Mouse (Mus musculus) heart, embryonic 16.5 days (tissue): Measurements from ENCODE around the gene Nfam1. TPM values are rescaled to one million over a fixed set of nuclear protein-coding genes. Genes with fewer than 3 reads are reported as not detected.

ENCODE experiments used
- ATAC-seq: fragments of 200-750 bp; cut with Nextera tagmentation; replicated peaks from 2 replicates; pipeline ENCODE4 v1.8.0; 2017; ENCODE audit warnings: moderate number of reproducible peaks; ENCODE audit not compliant: insufficient read depth, low FRiP score; ENCODE audit errors: extremely low read depth
- H3K27ac ChIP-seq: fragments of 300-500 bp; sonication (generic); 2 replicates; pipeline ENCODE4 v1.5.1; 2014; ENCODE audit warnings: mild to moderate bottlenecking, low read length, control low read depth, moderate library complexity
- H3K27me3 ChIP-seq: fragments of 300-500 bp; sonication (generic); 2 replicates; pipeline ENCODE4 v1.6.1; 2014; ENCODE audit warnings: low read length, mixed read lengths; ENCODE audit not compliant: control insufficient read depth, insufficient read depth
- H3K36me3 ChIP-seq: fragments of 300-500 bp; sonication (generic); 2 replicates; pipeline ENCODE4 v1.6.1; 2014; ENCODE audit not compliant: control insufficient read depth, insufficient read depth
- H3K4me1 ChIP-seq: fragments of 300-500 bp; sonication (generic); 2 replicates; pipeline ENCODE4 v1.6.1; 2014; ENCODE audit warnings: low read length, mixed read lengths; ENCODE audit not compliant: control insufficient read depth, insufficient read depth
- H3K4me2 ChIP-seq: fragments of 300-500 bp; sonication (generic); 2 replicates; pipeline ENCODE4 v1.6.1; 2014; ENCODE audit warnings: low read depth, mild to moderate bottlenecking, control low read depth, low read length
- H3K4me3 ChIP-seq: fragments of 300-500 bp; sonication (generic); 2 replicates; pipeline ENCODE4 v1.5.1; 2014; ENCODE audit warnings: mild to moderate bottlenecking, control low read depth, low read length
- H3K9ac ChIP-seq: fragments of 300-500 bp; sonication (generic); 2 replicates; pipeline ENCODE4 v1.6.1; 2014; ENCODE audit warnings: low read length, control low read depth
- H3K9me3 ChIP-seq: fragments of 300-500 bp; sonication (generic); replicated peaks from 2 replicates; pipeline ENCODE4 v1.6.1; 2016; ENCODE audit warnings: low read length; ENCODE audit not compliant: control insufficient read depth
- WGBS: fragments of 180-500 bp; shearing (Covaris S2); extraction: QIAGEN DNeasy Blood & Tissue Kit; methylation state at CpG from one replicate; pipeline ENCODE4 v1.1.7; 2014; 5-methylcytosine and 5-hydroxymethylcytosine counted together
- polyA plus RNA-seq: library from polyadenylated mRNA; unstranded; fragments of >200 nt; fragmentation: Nextera tagmentation; extraction: Ambion mirVana; gene quantifications from 2 replicates; pipeline ENCODE4 v1.2.1, GENCODE M21; 2015

The Nfam1 gene
- polyA plus RNA-seq, 1 experiment from 2014 or later: 3.2 TPM

- H3K4me2 ChIP-seq: no peak overlapping the region
- H3K36me3 ChIP-seq: no peaks in the 10 kb centered on the region
- peak overlapping the region; percentile 52; the same call in 1 of the 2 replicates for H3K9ac ChIP-seq
- no peak overlapping the region for H3K4me3 ChIP-seq
- ATAC-seq: no peak
- H3K27ac ChIP-seq: no peak overlapping the region
- no peaks in the 10 kb centered on the region for H3K27me3 ChIP-seq
- H3K9me3 ChIP-seq: 0 out of 2 replicates have a peak, but pooled peaks cover 7% of the 10 kb centered on the region
- H3K4me1 ChIP-seq: peaks cover 22% of the 10 kb centered on the region
- WGBS: 70% methylated on average over 22 of the region's 22 CpGs
Observed at GRCm38 (mm10) chr15:83043362-83043708, 10.2 kb upstream of the Nfam1 start.

- Histone ChIP-seq H3K27ac (0 out of 2 replicates have a peak overlapping the region, but pooled peaks have one; percentile 23), H3K4me2 (no peak overlapping the region)
- ATAC-seq: no peak; the same call in 1 of the 2 replicates
Observed at GRCm38 (mm10) chr15:83042655-83043361, 9.7 kb upstream of the Nfam1 start.

GRCm38 (mm10) chr15:83040156-83040555, 7.0 kb upstream of the Nfam1 start:
- Histone ChIP-seq H3K4me1 (peaks cover 39% of the 10 kb centered on the region), H3K36me3 (no peaks in the 10 kb centered on the region), H3K4me3 (no peak overlapping the region), H3K27ac (no peak overlapping the region), H3K4me2 (no peak overlapping the region), H3K27me3 (no peaks in the 10 kb centered on the region), H3K9me3 (no peaks in the 10 kb centered on the region), H3K9ac (no peak overlapping the region; the same call in 1 of the 2 replicates)
- ATAC-seq: no peak
- WGBS: 39% methylated on average over 2 of the region's 2 CpGs

More at GRCm38 (mm10) chr15:83042655-83043361, 9.7 kb upstream of the Nfam1 start:
- Histone ChIP-seq H3K9ac (peak overlapping the region; percentile 52), H3K4me1 (peaks cover 26% of the 10 kb centered on the region), H3K36me3 (no peaks in the 10 kb centered on the region), H3K9me3 (0 out of 2 replicates have a peak, but pooled peaks cover 7% of the 10 kb centered on the region), H3K4me3 (no peak overlapping the region), H3K27me3 (no peaks in the 10 kb centered on the region)
- WGBS: 19% methylated on average over 6 of the region's 6 CpGs

GRCm38 (mm10) chr15:83038812-83039211, 5.7 kb upstream of the Nfam1 start:
- no peaks in the 10 kb centered on the region for H3K36me3 ChIP-seq
- no peak overlapping the region for H3K27ac ChIP-seq
- no peak overlapping the region for H3K4me3 ChIP-seq
- 66% methylated on average over 3 of the region's 3 CpGs for WGBS
- no peak overlapping the region for H3K9ac ChIP-seq
- no peaks in the 10 kb centered on the region for H3K9me3 ChIP-seq
- H3K4me1 ChIP-seq: peaks cover 51% of the 10 kb centered on the region
- ATAC-seq: no peak
- H3K27me3 ChIP-seq: 0 out of 2 replicates have a peak, but pooled peaks cover 2% of the 10 kb centered on the region
- no peak overlapping the region for H3K4me2 ChIP-seq

GRCm38 (mm10) chr15:83037755-83038483, 4.8 kb upstream of the Nfam1 start:
- peak overlapping the region; percentile 77 for H3K27ac ChIP-seq
- WGBS: 6% methylated on average over 8 of the region's 8 CpGs
- no peaks in the 10 kb centered on the region for H3K36me3 ChIP-seq
- H3K9ac ChIP-seq: no peak overlapping the region; the same call in 1 of the 2 replicates
- peak; percentile 50 for ATAC-seq
- no peaks in the 10 kb centered on the region for H3K9me3 ChIP-seq
- H3K4me2 ChIP-seq: peak overlapping the region; percentile 20; the same call in 1 of the 2 replicates
- 0 out of 2 replicates have a peak, but pooled peaks cover 2% of the 10 kb centered on the region for H3K27me3 ChIP-seq
- H3K4me1 ChIP-seq: peaks cover 54% of the 10 kb centered on the region
- H3K4me3 ChIP-seq: no peak overlapping the region

GRCm38 (mm10) chr15:83036900-83037519, 3.9 kb upstream of the Nfam1 start:
- peak; percentile 63 for ATAC-seq
- 39% methylated on average over 14 of the region's 14 CpGs for WGBS

GRCm38 (mm10) chr15:83036089-83036488, 3.0 kb upstream of the Nfam1 start:
- Histone ChIP-seq H3K9ac (no peak overlapping the region), H3K27me3 (0 out of 2 replicates have a peak, but pooled peaks cover 2% of the 10 kb centered on the region), H3K4me3 (no peak overlapping the region), H3K4me1 (peaks cover 51% of the 10 kb centered on the region), H3K36me3 (no peaks in the 10 kb centered on the region), H3K9me3 (no peaks in the 10 kb centered on the region), H3K4me2 (no peak overlapping the region), H3K27ac (no peak overlapping the region)
- ATAC-seq: no peak
- 59% methylated on average over 7 of the region's 7 CpGs for WGBS

More at GRCm38 (mm10) chr15:83036900-83037519, 3.9 kb upstream of the Nfam1 start:
- Histone ChIP-seq H3K4me3 (no peak overlapping the region), H3K27me3 (0 out of 2 replicates have a peak, but pooled peaks cover 2% of the 10 kb centered on the region), H3K27ac (peak overlapping the region; percentile 77), H3K4me1 (peaks cover 51% of the 10 kb centered on the region), H3K4me2 (peak overlapping the region; percentile 20), H3K36me3 (no peaks in the 10 kb centered on the region), H3K9me3 (no peaks in the 10 kb centered on the region), H3K9ac (no peak overlapping the region)

- ATAC-seq: no peak
- Histone ChIP-seq H3K36me3 (no peaks in the 10 kb centered on the region), H3K9ac (no peak overlapping the region), H3K27ac (no peak overlapping the region), H3K4me2 (peak overlapping the region; percentile 39), H3K27me3 (0 out of 2 replicates have a peak, but pooled peaks cover 2% of the 10 kb centered on the region), H3K4me1 (peaks cover 49% of the 10 kb centered on the region), H3K4me3 (no peak overlapping the region), H3K9me3 (no peaks in the 10 kb centered on the region)
- 14% methylated on average over 17 of the region's 17 CpGs for WGBS
Observed at GRCm38 (mm10) chr15:83034275-83034977, 1.3 kb upstream of the Nfam1 start.
